In the genomic region with DNA sequence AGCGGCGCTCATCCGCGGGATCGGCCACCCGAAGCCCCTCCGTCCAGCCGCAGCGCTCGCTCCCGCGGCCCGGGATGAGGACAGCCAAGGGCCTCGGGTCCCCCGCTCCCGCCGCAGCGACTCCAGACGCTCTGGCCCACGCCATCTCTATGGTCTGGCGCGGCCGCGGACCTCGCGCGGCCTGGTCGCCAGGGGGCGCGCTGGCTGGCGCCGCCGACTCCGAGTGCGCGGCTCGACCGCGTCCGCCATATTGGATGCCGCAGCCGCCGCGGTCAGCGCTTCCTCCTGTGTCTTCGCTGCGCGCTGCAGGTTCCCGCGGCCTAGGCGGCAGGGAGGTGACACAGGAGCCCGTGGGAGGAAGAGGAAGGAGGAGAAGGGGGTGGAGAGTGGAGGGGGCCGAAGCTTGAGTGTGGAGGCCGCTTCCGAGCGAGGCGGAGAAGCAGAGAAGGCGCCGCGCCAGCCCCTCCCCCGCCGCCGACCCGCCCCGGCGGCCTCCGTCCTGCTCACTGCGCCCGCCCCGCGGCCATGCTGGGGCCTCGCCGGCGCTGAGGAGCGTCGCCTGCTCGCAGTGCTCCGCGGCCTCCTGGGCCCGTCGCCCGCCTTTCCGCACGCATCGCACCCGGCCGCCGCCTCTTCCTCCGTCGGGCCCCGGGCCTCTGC, we compare ENCODE assay signal across 8 mouse cellular contexts. TPM values are rescaled to one million over a fixed set of nuclear protein-coding genes. Genes with fewer than 3 reads are reported as not detected.
DNase-seq lines count a peak whose midpoint lies in the region; ATAC-seq lines count a peak whose summit lies in the region.

TSS of gene Scaf8 (plus strand) at position 253 of the 660 bp plus-strand sequence.

- peak within 1 kb of the TSS; percentile 98 for H3K4me3 ChIP-seq in hindbrain, embryonic 12.5 days

- H3K4me1 ChIP-seq in hindbrain, embryonic 12.5 days: peaks cover 25% of the 10 kb centered on the region

- peak; percentile 96 for DNase-seq in Muller cell, postnatal 12 days (ENCODE audit: inconsistent ontology term)
- DNase-seq in cerebellum, adult 9-11 months: peak; percentile 92
- DNase-seq in frontal cortex, postnatal 10 days (ENCODE audit: low spot score in 2 of 2): peak; percentile 81 to 92
- DNase-seq in layer of hippocampus, postnatal 25 days (ENCODE audit: extremely low spot score in 1 of 2, low spot score in 1 of 2): peak; percentile 85 to 98
- peak; percentile 89 for DNase-seq in lung, postnatal 25 days (ENCODE audit: low spot score)
- peak; percentile 92 for DNase-seq in retina, embryonic 14.5 days (ENCODE audit: low spot score)
- DNase-seq in thymus, postnatal 4 days: peak; percentile 95

- ATAC-seq in hindbrain, embryonic 12.5 days (ENCODE audit: low FRiP score): peak; percentile 96

- peak within 1 kb of the TSS; percentile 98 for H3K27ac ChIP-seq in hindbrain, embryonic 12.5 days

- H3K9ac ChIP-seq in hindbrain, embryonic 12.5 days: peak within 1 kb of the TSS; percentile 99

- H3K27me3 ChIP-seq in hindbrain, embryonic 12.5 days: no peaks in the 10 kb centered on the region

- peak within 1 kb of the TSS; percentile 70 for H3K4me2 ChIP-seq in hindbrain, embryonic 12.5 days (replicated peaks)

- H3K9me3 ChIP-seq in hindbrain, embryonic 12.5 days (replicated peaks): no peaks in the 10 kb centered on the region

- WGBS in hindbrain, embryonic 12.5 days: under 1% methylated on average over 80 of the region's 91 CpGs

- H3K36me3 ChIP-seq in hindbrain, embryonic 12.5 days: no peaks in the 10 kb centered on the region

RNA-seq across cellular contexts. Expression of gene Scaf8, which starts in this region (rescaled TPM):
- 29.6 and 32.1 TPM in 2 replicates for polyA plus RNA-seq in hindbrain, embryonic 12.5 days (2016; fragmentation: Nextera tagmentation; extraction: Ambion mirVana)
- total RNA-seq in layer of hippocampus, postnatal 25 days (2021): 10 to 100 TPM; 49.9 to 58.4 TPM

Comparison
In these comparisons a context has a peak if more than half of its experiments do, and no peak if none do; other contexts are left out.
1. Peak in every context shown above with its lines: DNase-seq, ATAC-seq, H3K4me3 ChIP-seq and H3K27ac ChIP-seq.